Mouse (Mus musculus): ENCODE data around the gene Atp8a1. TPM values are rescaled to one million over a fixed set of nuclear protein-coding genes. Genes with fewer than 3 reads are reported as not detected.

Gene Atp8a1
- polyA plus RNA-seq, 1 experiment from 2014 or later, result 21.3 TPM

DNA sequence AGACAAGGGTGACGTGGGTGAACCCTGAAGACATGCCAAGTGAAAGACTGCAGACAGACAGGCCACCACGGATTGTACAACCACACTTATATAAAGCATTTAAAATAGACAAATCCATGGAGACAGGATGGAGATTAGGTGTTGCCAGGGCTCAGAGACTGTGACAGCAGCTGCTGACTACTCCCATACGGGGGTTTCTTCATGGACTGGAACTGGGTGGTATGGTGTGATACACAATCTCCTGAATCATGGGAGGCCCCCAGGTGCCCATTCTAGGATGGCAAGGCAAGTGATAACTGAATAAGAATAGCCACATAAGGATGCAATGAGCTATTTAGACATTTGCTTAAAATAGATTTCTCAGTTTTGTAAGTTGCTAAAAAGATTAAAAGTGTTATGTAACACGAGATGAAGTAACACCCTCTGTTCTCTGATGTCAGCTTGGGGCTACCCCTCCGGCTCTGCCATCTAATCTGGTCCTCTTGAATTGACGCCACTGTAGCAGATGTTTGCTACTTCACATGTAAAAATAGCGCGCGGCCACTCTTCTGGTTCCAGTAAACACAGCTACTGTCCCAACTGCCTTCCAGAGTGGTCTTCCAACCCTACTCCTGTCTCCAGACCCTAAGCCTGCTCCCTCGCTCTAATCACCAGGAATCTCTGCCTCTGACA is 53.0 kb downstream of the Atp8a1 start:
- no peaks in the 10 kb centered on the region for H3K9me3 ChIP-seq (replicated peaks)
- H3K4me3 ChIP-seq, result no peak overlapping the region
- H3K4me1 ChIP-seq, result no peaks in the 10 kb centered on the region
- H3K27me3 ChIP-seq (ENCODE audit: low read depth, poor library complexity, severe bottlenecking), result no peaks in the 10 kb centered on the region
- 89% methylated on average over 10 of the region's 10 CpGs for WGBS
- H3K36me3 ChIP-seq, result no peaks in the 10 kb centered on the region
- no peak for DNase-seq (ENCODE audit: low spot score)
- no peak overlapping the region for H3K27ac ChIP-seq (replicated peaks)

DNA sequence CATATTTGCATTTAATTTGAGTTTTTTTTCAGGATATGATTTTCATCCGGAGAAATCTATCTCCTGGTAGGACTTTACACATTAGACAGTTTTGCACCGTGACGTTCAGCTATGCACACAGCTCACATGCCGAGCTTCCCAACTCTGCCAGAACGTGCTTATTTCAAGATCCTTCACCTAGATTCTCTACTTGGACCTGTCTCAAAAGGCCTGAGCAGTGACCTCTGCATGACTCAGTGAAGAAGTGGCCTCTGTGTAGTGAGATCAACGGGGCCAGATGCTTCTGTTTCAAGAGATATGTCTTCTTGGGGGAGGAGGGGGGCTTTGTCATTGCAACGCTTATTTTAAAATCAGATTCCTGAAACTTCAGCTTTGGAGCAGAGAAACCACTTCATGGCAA is 64.5 kb downstream of the Atp8a1 start:
- Histone ChIP-seq H3K36me3 (no peaks in the 10 kb centered on the region), H3K4me3 (no peak overlapping the region), H3K27me3 (ENCODE audit: low read depth, poor library complexity, severe bottlenecking) (no peaks in the 10 kb centered on the region), H3K9me3 (replicated peaks) (no peaks in the 10 kb centered on the region), H3K4me1 (peaks cover 5% of the 10 kb centered on the region), H3K27ac (replicated peaks) (no peak overlapping the region)
- 90% methylated on average over 7 of the region's 7 CpGs for WGBS
- no peak for DNase-seq (ENCODE audit: low spot score)

DNA sequence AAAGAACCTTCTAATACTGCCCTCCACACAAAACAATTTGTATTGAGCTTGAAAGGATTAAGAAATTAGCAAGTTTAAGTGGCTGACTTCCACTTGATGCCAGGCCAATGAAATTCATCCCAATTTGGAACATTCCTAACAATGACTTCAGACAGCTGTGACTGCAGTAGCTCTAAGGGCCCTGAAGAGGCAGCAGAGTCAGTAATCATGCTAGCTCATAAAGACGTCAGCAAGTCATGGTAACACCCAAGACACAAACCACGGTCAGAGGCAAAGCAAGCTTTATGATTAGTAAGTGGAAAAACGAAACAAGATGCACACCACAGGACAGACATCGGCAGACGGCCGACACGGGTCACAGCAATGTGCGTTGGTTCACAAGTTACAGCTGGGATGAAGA is 69.2 kb downstream of the Atp8a1 start:
- Histone ChIP-seq H3K36me3 (0 out of 2 replicates have a peak, but pooled peaks cover 7% of the 10 kb centered on the region), H3K4me3 (no peak overlapping the region), H3K27ac (replicated peaks) (no peak overlapping the region), H3K27me3 (ENCODE audit: low read depth, poor library complexity, severe bottlenecking) (no peaks in the 10 kb centered on the region), H3K9me3 (replicated peaks) (no peaks in the 10 kb centered on the region), H3K4me1 (peaks cover 8% of the 10 kb centered on the region)
- 75% methylated on average over 8 of the region's 8 CpGs for WGBS
- peak; percentile 23 for DNase-seq (ENCODE audit: low spot score)

DNA sequence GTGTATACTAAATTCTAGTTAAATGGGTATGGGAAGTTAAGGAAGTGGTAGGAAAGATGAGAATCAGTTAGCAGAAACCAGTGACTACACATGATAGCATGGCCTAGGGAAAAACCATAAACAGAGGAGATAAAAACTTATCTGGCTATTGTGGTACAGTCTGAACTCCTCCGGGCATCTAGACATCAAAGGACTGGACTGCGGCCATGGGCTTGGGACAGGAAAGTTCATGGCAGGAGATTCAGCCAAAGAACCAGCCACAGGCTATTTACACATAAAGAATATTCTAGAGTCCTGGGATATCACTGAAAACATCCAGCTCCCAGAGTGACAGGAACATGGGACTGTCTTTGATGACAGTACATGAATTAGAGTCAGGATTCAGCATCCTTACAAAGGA is 73.0 kb downstream of the Atp8a1 start:
- Histone ChIP-seq H3K27me3 (ENCODE audit: low read depth, poor library complexity, severe bottlenecking) (no peaks in the 10 kb centered on the region), H3K4me1 (peaks cover 4% of the 10 kb centered on the region), H3K4me3 (no peak overlapping the region), H3K36me3 (0 out of 2 replicates have a peak, but pooled peaks cover 7% of the 10 kb centered on the region), H3K9me3 (replicated peaks) (no peaks in the 10 kb centered on the region), H3K27ac (replicated peaks) (no peak overlapping the region)
- no peak for DNase-seq (ENCODE audit: low spot score)
- WGBS, result 97% methylated on average over 2 of the region's 2 CpGs

DNA sequence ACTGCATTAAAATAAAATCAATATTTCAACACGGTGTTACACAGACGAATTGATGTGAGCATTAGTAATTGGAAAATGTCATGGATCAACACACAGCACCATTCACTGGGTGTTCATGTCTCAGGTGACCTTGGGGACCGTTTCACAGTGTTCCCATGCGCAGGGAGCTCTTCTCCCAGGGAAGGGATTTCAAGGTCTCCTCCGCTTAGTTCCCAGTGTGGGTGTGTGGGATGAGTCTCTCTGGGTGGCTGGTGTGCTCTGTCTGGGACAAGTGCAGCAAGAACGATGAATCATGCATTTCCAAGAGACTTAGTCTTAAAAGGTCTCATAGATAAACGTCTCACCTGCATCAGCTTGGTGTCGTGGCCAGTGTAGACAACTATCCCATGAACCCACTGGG is 78.5 kb downstream of the Atp8a1 start:
- WGBS, result 93% methylated on average over 8 of the region's 8 CpGs
- DNase-seq (ENCODE audit: low spot score), result no peak
- no peaks in the 10 kb centered on the region for H3K4me1 ChIP-seq

DNA sequence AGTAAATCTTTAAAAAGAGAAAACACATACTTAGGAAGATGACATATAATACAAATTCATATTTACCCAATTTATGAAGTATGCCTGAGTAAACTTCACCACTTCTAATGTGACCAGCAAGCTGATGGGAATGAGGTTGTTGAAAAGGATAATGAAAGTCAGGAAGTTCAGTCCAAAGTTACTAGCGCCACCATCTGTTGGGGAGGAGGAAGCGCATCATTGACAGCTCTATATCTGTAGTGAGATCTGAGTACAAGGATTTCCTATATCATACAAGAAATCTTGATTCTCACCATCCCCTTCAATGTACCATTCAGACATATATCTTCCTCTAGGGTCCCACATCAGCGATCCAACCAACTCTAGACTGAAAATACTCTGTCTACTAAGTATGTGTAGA is 82.4 kb downstream of the Atp8a1 start:
- Histone ChIP-seq H3K27me3 (ENCODE audit: low read depth, poor library complexity, severe bottlenecking) (no peaks in the 10 kb centered on the region), H3K36me3 (peaks cover 23% of the 10 kb centered on the region), H3K9me3 (replicated peaks) (no peaks in the 10 kb centered on the region), H3K4me1 (no peaks in the 10 kb centered on the region), H3K4me3 (no peak overlapping the region), H3K27ac (replicated peaks) (no peak overlapping the region)
- no peak for DNase-seq (ENCODE audit: low spot score)
- WGBS, result 95% methylated on average over 3 of the region's 3 CpGs

More for the DNA sequence above, 78.5 kb downstream of the Atp8a1 start:
- H3K27me3 ChIP-seq (ENCODE audit: low read depth, poor library complexity, severe bottlenecking), result no peaks in the 10 kb centered on the region
- no peak overlapping the region for H3K4me3 ChIP-seq
- H3K27ac ChIP-seq (replicated peaks), result no peak overlapping the region
- H3K9me3 ChIP-seq (replicated peaks), result no peaks in the 10 kb centered on the region
- 0 out of 2 replicates have a peak, but pooled peaks cover 3% of the 10 kb centered on the region for H3K36me3 ChIP-seq

DNA sequence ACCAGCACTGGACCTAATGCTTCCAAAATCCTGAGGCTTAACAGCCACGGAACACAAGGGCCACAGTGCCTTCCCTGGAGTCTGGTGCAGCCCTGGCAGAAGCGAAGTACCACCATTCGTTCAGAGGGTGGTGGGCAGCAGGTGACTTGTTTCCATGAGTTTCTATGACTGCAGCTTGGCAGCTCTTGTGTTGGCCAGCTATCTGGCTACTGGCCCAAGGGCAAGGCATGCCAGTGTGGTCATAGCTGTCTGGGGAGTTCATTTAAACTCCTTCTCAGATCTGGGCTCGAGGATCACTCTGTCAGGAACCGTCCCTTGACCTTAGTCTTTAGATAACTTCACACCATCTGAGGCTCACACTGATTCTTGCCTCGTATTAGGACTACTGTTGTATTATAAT is 89.1 kb downstream of the Atp8a1 start:
- Histone ChIP-seq H3K4me3 (no peak overlapping the region), H3K27ac (replicated peaks) (no peak overlapping the region), H3K4me1 (peaks cover 20% of the 10 kb centered on the region), H3K36me3 (peaks cover 20% of the 10 kb centered on the region), H3K27me3 (ENCODE audit: low read depth, poor library complexity, severe bottlenecking) (no peaks in the 10 kb centered on the region), H3K9me3 (replicated peaks) (no peaks in the 10 kb centered on the region)
- WGBS, result 88% methylated on average over 6 of the region's 6 CpGs
- DNase-seq (ENCODE audit: low spot score), result no peak

DNA sequence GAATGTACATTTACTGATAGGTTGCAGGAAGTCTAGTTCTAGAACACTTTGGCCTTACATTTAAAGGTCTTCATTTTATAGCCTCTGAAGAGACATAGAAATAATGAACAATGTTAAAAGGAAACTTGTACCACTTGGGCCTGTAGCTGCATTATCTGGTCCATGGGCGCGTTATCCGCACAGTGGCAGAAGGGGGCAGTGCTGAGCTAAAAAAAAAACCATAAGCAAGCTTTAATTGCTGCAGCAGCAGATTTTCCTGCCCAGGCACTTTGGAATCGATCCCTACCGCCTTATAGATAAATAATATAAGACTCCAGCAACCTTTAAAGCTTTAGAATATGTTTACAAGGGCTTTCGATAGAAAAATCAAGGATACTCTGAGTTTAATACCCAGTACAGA is 91.1 kb downstream of the Atp8a1 start:
- Histone ChIP-seq H3K9me3 (replicated peaks) (no peaks in the 10 kb centered on the region), H3K27me3 (ENCODE audit: low read depth, poor library complexity, severe bottlenecking) (no peaks in the 10 kb centered on the region), H3K27ac (replicated peaks) (no peak overlapping the region), H3K36me3 (peaks cover 7% of the 10 kb centered on the region), H3K4me1 (peaks cover 37% of the 10 kb centered on the region), H3K4me3 (no peak overlapping the region)
- peak; percentile 31 for DNase-seq (ENCODE audit: low spot score)
- WGBS, result 33% methylated on average over 6 of the region's 6 CpGs

DNA sequence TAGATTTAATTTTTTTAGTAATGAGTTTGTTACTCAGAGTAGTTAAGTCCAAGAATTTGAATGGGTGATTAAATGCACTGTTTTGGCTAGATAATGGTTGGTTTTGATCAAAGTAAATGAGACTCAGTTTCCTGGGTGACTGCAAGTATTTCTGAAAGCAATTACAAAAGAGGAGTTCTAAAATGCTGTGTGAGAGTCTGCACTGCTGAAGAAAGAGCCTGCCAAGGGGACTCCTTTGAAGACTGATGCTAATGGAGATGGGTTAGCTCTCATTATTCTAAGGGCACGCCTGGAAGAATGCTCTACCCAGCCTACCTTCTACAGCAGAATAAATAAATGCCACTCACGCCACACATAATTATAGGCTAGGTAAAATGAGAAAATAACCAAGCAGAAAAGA is 94.2 kb downstream of the Atp8a1 start:
- no peaks in the 10 kb centered on the region for H3K27me3 ChIP-seq (ENCODE audit: low read depth, poor library complexity, severe bottlenecking)
- no peaks in the 10 kb centered on the region for H3K9me3 ChIP-seq (replicated peaks)
- WGBS, result 14% methylated on average over 2 of the region's 2 CpGs
- peak overlapping the region; percentile 9; the same call in 1 of the 2 replicates for H3K4me3 ChIP-seq
- peaks cover 37% of the 10 kb centered on the region for H3K4me1 ChIP-seq
- peak overlapping the region; percentile 78 for H3K27ac ChIP-seq (replicated peaks)
- H3K36me3 ChIP-seq, result peaks cover 10% of the 10 kb centered on the region
- DNase-seq (ENCODE audit: low spot score), result peak; percentile 25

DNA sequence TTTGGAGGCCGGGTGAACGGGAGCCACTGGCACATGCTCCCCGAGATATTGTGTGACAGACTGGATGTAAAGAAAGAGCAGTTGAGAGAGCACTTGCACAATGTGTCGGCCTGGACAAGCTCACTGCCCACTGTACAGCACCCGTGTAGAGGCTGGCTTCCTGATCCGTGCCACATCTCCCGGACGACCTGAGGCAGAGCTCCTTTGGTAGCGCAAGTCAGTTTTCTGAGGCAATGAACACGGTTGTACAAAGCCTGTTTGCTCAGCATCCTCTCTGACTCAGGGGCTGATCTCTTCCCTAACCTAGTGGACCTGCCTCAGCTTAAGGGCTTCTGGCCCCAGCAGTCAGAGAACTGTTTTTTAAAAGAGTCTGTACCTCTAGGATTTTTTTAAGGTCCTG is 94.6 kb downstream of the Atp8a1 start:
- Histone ChIP-seq H3K9me3 (replicated peaks) (0 out of 2 replicates have a peak, but pooled peaks cover 3% of the 10 kb centered on the region), H3K4me3 (peak overlapping the region; percentile 9; the same call in 1 of the 2 replicates), H3K27ac (replicated peaks) (peak overlapping the region; percentile 78), H3K36me3 (peaks cover 14% of the 10 kb centered on the region), H3K27me3 (ENCODE audit: low read depth, poor library complexity, severe bottlenecking) (no peaks in the 10 kb centered on the region), H3K4me1 (peaks cover 37% of the 10 kb centered on the region)
- DNase-seq (ENCODE audit: low spot score), result peak; percentile 51
- WGBS, result 19% methylated on average over 10 of the region's 10 CpGs

DNA sequence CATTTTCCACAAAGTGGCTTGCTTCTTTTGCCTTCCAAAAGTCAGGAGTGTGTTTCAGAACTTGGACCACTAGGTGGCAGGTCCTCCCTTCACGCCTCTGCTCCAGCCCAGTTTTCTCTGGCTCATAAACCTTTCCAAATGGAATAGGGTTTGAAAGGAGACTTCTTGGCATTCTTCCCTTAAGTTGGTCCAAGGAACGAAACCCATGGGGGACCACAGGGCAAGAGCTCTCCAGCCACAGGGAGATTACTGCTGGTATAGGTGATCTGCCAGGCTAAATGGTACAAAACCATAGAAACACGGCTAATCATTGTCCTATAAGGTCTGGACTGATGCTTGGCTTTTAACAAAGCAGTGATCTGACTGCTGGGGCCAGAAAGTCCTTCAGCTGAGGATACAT is 95.2 kb downstream of the Atp8a1 start:
- H3K27ac ChIP-seq (replicated peaks), result peak overlapping the region; percentile 78
- WGBS, result 27% methylated on average over 3 of the region's 3 CpGs
- H3K4me3 ChIP-seq, result no peak overlapping the region

DNA sequence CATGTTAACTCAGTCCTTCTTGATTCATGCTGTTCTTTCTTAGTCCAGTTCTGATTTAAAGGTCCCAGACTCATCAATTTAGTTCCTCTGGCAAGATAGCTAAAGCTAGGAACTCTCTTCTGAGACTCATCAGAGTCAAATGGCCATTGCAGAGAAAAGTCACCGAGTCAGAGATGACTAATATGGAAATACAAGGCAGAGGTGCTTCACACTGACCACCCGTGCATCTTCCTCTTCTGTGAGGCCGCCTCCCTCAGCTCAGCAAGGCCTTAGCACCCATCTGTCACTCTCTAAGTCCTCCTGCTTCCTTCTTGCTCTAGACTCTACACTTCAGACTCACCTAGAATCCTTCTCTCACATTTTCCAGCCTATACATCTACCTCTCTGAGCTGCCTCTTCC is 108.0 kb downstream of the Atp8a1 start:
- peaks cover 7% of the 10 kb centered on the region for H3K9me3 ChIP-seq (replicated peaks)
- peaks cover 34% of the 10 kb centered on the region for H3K36me3 ChIP-seq
- H3K27ac ChIP-seq (replicated peaks), result no peak overlapping the region
- WGBS, result 91% methylated on average over 3 of the region's 3 CpGs
- no peak overlapping the region for H3K4me3 ChIP-seq
- DNase-seq (ENCODE audit: low spot score), result no peak
- H3K4me1 ChIP-seq, result no peaks in the 10 kb centered on the region
- H3K27me3 ChIP-seq (ENCODE audit: low read depth, poor library complexity, severe bottlenecking), result no peaks in the 10 kb centered on the region

More for the DNA sequence above, 95.2 kb downstream of the Atp8a1 start:
- Histone ChIP-seq H3K27me3 (ENCODE audit: low read depth, poor library complexity, severe bottlenecking) (no peaks in the 10 kb centered on the region), H3K36me3 (peaks cover 20% of the 10 kb centered on the region), H3K9me3 (replicated peaks) (0 out of 2 replicates have a peak, but pooled peaks cover 5% of the 10 kb centered on the region), H3K4me1 (peaks cover 37% of the 10 kb centered on the region)
- DNase-seq (ENCODE audit: low spot score), result peak; percentile 62

DNA sequence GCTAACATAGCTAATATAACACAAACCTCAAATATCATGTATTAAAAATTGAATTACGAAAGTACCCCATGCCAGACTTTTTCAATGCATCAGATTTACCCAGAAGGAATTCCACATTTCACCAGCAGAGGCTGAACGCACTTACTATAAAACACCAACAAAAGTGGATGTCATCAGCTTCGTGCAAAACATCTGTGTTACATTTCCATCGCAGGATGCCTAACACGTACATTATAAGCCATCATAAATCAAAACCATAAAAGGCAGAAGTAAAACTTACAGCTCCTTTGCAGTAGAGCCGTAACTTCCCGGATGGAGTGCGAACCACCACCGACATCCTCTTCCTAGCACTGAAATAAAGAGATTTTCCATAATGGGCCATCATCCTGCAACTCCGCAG is 109.1 kb downstream of the Atp8a1 start:
- Histone ChIP-seq H3K4me3 (no peak overlapping the region), H3K36me3 (peaks cover 23% of the 10 kb centered on the region), H3K27me3 (ENCODE audit: low read depth, poor library complexity, severe bottlenecking) (no peaks in the 10 kb centered on the region), H3K9me3 (replicated peaks) (peaks cover 7% of the 10 kb centered on the region), H3K27ac (replicated peaks) (no peak overlapping the region), H3K4me1 (no peaks in the 10 kb centered on the region)
- 96% methylated on average over 10 of the region's 10 CpGs for WGBS
- DNase-seq (ENCODE audit: low spot score), result no peak
